Mouse (Mus musculus): ENCODE data around the gene P4ha2. TPM values are rescaled to one million over a fixed set of nuclear protein-coding genes. Genes with fewer than 3 reads are reported as not detected.

Gene P4ha2
- total RNA-seq, 2 experiments from 2014 or later: not detected

DNA sequence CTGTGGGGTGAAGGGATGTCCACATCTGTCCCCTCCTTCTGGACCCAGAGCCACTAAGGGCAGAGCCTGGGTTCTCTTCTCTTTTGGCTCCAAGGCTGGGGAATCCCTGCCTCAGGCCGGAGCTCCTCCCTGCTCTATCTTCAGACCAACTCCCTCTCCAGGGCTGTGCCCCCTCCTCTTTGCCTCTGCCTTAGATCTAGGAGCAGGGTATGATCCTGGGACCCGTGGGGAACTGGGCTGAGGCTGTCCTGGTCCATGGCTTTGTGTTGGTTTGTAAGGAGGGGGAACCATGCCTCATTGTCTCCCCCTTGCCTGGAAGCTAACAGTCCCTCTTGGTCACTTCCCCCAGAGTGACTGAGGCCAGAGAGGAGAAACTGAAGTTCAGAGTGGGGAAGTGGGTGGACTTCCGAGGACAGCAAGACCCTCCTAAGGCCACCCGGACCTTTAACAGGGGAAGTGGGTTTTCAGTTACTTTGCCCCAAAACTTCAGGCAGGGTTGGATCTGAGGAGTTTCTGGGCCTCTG lies 31.8 kb upstream of the P4ha2 start:
- peak; percentile 51 for ATAC-seq (ENCODE audit: poor library complexity, severe bottlenecking)

DNA sequence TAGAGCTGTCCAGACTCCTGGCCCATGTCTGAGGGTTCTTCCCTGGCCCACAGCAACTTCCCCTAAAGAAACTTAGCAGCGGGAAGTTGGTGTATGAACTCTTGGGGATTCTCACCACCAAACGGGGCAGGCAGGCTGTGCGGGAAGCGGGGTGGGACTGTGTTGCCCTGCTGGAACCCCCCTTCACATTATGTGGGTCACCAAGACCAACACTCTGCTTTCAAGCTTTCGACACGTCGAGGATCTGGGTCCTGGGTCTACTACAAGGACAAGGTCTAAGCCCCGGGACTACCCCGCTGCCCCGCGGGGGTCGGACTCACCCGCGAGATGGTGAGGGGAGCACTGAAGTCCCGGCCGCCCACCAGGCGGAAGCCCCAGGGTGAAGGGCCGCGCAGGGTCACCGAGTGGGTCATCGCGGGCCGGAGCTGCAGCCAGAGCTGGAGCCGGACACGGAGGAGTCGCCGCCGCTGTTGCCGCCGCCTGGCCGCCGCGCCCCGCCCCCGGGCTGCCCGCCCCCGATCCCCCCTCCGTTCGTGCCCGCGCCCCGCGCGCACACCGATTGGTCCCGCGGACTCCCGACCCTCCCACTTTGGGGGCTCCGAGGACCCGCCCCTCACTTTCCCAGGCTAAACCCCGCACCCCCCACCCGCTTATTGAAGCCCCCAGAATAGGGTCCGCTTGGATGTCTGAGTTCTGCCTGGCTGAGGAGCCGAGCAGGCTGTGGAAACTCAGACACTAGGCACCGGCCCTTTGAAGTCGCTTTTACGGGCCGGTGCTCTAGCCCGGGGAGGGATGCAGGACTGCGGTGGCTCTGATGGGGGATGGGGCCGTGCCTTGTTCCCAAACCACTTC lies 31.1 kb upstream of the P4ha2 start, which contains the start of gene Pdlim4:
Gene Pdlim4 (minus strand): TSS at position 495 of the 852 bp plus-strand sequence.
- peak; percentile 45 for ATAC-seq (ENCODE audit: poor library complexity, severe bottlenecking)

DNA sequence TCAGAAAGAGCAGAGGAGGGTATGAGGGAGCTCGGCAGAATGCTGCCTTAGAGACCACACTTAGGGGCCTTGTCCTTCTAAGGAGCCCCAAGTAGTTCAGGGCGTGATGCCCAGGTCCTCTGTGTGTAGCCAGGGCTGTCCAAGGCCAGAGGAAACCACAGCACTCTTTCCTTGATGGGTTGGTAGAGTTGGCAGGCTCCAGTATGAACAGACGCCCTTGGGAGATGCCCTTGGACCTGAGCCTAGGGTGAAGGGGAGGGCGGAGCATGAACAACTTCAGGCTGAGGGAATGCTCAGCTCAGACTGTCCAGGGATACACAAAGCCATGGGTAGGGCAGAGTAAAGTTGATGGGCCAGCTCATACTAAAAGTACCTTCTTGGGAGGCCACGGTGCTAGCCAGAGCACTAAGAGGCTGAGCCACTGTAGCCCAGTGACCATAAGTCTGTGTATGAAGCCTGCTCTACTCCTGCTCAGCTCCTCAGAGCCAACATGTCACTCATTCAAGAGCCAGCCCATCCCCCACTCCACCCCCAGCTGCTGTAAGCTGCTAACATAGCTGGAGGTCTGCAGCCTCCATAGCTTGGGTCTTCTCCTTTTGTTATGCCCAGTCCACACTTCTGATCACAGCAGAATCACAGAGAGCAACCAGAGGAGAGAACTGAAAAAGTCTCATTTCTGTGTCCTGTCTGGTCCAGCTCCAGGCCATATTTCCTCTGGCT lies 28.0 kb upstream of the P4ha2 start:
- ATAC-seq (ENCODE audit: poor library complexity, severe bottlenecking): no peak

DNA sequence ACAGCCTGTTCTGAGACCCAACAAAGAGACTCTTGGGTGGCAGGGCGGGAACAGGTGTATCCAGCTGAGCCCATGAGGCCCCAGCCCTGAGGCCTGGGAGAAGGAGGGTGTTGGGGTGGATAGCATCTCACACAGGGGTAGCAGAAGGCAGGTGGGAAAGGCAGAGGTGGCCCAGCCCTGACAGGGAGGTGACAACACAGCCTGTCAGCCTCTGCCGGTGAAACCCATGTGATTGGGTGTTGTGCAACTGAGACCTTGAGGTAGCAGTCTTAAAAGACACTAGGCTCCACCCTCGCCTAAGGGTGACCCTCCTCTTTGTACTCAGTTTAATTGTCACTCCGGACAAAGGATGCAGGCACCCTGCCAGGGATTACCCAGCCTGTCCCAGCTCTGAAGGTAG lies 26.6 kb upstream of the P4ha2 start:
- no peak for ATAC-seq (ENCODE audit: poor library complexity, severe bottlenecking)

DNA sequence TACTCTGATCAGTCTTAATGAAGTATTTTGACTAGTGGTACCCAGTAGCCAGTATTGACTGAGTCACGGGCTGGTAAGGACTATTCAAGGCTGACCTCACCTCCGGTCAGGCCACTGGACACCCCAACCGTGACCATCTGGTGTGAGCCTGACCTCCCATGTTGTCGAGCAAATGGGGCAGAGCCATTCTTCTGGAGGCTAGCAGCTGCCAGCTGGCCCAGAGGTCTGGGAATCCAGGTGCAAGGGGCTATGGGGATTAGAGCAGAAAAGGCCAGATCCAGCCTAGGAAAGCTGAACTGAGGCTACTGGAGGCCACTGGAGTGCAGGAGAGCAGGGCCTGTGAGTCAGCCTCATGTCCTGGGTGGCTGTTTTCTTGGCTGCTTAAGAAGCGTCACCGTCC lies 24.5 kb upstream of the P4ha2 start:
- no peak for ATAC-seq (ENCODE audit: poor library complexity, severe bottlenecking)

DNA sequence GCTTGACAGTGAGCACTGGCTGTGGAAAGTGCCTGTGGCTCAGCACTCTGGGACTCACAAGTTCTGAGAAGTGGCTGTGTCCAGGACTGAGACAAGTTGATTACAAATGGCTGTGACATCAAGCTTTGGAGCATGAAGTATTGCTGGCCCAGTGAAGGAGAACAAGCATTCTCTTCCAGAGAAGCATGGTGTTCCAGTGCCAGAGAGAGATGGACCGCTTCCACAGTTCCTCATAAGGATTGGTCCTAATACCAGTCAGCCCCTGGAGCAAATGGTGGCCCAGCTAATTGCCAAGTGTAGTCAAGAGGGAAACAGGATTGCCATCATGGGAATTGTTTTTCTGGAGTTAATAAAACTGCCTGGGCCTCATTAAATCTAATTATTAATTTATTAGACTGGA lies 23.8 kb upstream of the P4ha2 start:
- no peak for ATAC-seq (ENCODE audit: poor library complexity, severe bottlenecking)

DNA sequence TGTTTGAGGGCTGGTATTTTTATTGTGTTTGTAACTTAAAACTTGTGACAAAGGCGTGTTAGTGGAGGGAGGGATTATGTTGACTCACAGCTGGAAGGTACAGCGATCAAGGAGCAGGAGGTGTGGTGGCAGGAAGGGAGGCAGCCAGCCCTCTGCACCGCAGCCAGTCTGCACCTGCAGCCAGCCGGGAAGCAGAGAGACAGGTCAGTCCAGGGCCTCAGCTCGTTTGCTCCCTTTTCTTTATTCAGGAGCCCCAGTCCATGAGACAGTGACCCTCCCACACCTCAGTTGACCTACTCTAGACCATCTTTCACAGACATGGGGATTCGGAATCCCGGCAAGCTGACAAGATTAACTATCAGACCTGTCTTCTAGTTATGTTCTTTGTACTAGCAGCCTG lies 19.5 kb upstream of the P4ha2 start:
- ATAC-seq (ENCODE audit: poor library complexity, severe bottlenecking): no peak

DNA sequence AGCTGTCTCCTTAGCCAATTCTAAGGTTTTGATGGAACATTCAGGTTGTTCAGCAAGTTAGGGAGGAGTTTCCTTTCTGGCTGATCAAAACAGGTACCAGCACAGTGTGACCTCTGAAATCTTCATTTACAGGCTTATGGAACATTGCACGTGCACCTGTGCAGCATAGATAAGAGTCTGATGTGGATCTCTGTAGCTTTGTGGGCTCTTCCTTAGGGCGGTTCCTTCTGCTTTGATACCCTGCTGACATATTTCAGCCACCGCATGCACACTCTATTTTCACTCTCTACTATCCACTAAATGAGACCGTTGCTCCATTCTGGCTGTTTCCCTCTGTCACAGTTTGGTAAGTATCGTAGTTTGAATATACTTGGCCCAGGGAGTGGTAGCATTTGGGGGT lies 17.2 kb upstream of the P4ha2 start:
- ATAC-seq (ENCODE audit: poor library complexity, severe bottlenecking): no peak

DNA sequence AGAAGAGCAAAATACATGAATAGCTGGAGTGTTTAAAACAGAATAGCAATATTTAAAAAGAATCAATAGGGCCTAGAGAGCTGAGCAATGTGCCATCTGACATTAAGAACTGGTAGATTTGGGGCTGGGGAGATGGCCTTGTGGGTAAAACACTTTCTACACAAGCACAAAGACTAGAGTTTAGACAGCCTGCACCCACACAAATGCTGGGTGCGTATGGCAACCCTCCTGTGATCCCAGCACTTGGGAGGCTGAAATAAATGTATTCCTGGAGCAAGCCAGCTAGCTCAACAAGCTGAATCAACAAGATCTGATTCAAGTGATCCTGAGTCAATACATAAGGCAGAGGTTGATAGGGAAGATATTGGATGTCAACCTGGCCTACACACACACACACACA lies 14.9 kb upstream of the P4ha2 start:
- no peak for ATAC-seq (ENCODE audit: poor library complexity, severe bottlenecking)

DNA sequence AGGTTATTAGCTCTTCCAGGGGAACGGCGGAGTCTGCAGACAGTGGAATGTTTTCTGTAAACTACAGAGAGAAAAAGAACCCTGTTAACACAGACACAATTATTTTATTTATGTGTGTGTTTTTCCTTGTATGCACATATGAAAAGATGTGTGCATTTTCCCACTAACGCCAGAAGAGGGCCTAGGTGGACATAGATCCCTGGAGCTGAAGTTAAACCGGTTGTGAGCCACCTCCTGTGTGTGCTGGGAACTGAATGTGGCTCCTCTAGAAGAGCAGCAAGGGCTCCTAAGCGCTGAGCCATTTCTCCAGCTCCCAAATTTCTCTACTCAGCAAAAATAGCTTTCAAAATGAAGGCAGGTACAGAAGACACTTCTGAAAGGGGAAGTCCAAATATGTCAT lies 14.1 kb upstream of the P4ha2 start:
- 0 out of 2 replicates have a peak, but pooled peaks have one; percentile 32 for ATAC-seq (ENCODE audit: poor library complexity, severe bottlenecking)

DNA sequence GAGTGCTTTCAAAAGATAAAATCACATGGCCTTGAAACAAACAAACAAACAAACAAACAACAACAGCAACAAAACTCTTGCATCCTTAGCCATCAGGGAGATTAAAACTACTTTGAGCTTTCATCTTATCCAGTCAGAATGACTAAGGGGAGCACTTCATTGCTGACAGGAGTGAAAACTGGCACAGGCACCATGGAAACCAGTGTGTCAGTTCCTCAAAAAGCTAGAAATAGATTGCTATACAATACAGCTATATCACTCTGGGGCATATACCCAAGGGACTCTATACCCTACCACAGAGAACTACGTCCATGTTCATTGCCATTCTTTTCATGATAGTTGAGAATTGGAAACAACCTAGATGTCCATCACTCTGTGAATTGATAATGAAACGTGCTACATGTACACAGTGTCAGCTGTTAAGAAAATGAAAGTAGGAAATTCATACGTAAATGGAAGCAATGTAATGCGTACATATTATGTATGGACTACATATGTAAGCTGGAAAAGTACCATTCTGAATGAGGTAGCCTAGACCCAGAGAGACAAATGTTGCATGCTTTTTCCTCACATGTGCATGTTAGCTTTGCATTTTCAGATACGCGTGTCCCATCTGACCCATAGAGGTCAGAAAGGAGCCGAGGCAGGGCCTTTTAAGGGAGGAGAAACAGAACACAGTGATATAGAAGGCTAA lies 11.5 kb upstream of the P4ha2 start:
- ATAC-seq (ENCODE audit: poor library complexity, severe bottlenecking): peak; percentile 43

DNA sequence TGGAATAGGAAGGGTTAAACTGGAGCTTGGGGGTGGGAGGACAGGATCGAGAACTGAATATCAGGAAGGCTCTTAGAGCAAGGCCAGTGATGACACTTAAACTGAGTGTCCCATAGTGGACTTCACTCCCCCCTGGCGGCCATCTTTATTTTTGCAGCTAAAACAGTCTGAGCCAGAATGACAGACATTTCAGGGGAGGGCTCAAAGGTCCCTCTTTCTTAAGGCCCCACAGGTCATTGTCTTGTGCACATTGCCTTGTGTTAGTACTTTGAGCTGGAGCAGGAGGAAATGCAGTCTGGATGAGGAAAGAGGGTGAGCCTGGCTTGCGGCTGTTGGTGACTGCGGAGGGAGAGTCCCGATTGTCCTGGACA lies 11.0 kb upstream of the P4ha2 start:
- peak; percentile 68 for ATAC-seq (ENCODE audit: poor library complexity, severe bottlenecking)

DNA sequence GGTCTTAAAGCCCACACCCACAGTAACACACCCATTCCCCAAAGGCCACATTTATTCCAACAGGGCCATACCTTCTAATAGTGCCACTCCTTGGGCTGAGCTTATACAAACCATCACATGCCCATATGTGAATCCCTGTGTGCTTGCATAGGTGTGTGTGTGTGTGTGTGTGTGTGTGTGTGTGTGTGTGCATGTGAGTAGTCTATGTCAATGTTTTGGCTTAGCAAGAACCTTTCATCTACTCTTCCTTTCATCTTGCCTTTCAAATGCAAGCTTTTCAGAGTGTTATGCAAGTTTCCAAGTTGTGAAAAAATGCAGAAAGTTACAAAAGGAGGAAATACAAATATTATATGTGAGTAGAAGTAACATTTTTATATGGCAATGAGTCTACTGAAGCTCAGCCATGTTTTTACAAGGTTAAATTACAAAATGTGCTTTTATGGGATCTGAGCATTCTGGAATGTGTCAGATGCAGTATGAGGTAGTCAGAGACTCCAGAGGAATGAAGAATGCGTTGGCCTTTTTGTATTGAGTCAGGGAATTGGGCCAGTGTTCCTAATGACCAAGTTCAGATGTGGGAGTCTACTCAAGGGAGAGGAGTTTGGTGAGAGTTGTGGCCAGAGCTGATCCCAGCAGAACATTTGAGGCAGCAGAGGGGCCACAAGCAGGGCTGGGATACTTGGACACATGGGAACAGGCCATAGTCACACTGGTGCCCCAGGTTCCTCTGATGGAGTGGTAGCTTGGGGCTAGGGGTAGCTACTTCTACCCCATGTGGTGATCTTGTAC lies 9.6 kb upstream of the P4ha2 start:
- ATAC-seq (ENCODE audit: poor library complexity, severe bottlenecking): no peak

DNA sequence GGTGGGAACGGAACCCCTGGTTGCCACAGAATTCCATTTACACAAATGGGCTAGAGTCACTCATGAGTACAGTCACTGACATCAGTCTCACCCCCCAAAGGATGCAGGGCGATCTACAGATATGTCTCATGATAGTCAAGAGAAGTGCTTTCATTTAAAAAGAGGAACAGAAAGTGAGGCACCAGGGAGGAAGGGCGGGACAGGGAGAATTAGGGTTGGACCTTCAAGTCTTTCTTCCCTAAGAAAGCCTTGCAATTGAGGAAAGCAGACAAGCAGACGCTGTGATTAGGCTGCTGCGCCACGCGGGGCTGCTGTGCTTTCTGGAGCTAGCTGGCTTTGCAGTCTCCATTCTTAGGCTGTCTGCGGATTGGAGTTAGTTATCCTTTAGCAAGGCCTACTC lies 8.2 kb upstream of the P4ha2 start:
- ATAC-seq (ENCODE audit: poor library complexity, severe bottlenecking): peak; percentile 76

DNA sequence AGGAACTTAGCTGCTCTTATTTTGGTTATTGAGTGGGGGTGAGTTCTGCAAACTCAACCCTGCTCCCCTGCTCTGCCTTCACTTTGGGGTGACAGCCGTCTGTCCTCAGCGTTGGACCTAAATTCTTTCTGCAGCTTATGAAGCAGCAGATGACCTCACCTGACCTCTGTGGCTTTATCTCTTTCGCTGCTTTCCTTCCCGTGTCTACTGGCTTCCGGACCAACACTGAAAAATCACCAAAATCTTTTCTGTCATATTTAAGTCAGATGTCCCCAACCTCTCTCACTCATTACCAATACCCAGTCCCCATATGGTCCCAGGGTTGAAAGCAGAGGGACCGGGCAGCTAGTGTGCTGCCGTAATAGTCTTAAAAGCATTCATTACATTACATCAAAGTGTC lies 7.7 kb upstream of the P4ha2 start:
- ATAC-seq (ENCODE audit: poor library complexity, severe bottlenecking): peak; percentile 14; the same call in 1 of the 2 replicates

DNA sequence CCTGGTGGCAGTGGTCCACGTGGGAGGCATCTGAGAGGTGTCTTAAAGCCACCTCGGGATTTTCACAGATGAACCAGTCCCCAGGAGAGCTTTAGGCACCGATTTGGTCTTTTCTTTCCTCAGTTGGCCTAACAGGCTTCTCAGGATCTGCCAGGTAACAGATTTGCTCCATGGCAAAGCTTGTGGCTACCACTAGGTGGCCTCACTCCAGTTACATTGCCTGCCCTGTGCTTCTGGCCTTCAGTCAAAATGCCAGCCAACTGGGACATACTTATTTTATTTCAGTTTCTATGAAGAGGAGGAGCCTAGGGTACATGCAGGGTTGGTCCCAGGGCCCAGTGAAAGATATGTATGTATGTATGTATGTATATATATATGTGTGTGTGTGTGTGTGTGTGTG lies 6.9 kb upstream of the P4ha2 start:
- ATAC-seq (ENCODE audit: poor library complexity, severe bottlenecking): no peak

DNA sequence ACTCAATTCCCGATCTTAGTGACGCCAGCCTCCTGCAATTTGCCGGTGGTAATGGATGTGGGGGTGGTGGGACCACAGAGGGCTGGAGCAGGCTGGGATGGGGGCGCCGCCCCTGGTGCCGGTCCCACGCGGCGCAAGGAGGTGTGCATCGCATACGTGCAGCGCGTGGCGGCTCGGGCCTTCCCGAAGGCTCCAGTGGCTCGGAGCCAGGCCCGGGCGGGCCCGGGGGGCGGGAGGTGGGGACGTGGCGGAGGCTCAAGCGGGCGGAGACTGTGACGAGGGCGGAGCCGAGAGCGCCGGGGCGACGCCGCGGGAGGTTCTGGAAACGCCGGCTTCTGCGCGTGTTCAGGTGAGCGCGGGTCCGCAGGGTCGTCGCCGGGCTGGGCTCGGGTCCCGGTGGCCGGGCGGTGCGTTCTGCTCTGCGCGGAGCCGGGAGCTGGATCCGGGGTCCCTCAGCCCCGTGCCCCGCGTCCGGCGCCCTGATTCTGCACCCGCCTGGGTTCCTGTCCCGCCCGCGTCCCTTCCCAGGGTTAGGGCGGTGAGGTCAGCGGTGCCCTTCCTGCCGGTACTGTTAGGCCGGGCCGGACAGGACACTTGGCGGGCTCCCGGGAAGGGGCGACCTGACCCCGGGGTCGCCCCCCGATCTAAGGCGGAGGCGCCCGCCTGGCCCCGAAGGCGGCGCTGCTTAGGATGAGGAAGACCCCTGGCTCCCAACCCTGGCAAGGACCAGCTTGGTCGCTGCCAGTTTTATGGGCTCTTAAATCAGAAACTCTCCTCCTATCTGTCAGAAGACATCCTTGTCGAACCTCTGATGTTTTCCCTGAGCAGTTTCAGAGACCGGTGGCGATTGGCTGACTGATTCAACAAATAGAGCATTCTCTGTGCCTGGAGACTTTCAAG lies 1.0 kb downstream of the P4ha2 start:
- ATAC-seq (ENCODE audit: poor library complexity, severe bottlenecking): peak; percentile 52; the same call in 1 of the 2 replicates

DNA sequence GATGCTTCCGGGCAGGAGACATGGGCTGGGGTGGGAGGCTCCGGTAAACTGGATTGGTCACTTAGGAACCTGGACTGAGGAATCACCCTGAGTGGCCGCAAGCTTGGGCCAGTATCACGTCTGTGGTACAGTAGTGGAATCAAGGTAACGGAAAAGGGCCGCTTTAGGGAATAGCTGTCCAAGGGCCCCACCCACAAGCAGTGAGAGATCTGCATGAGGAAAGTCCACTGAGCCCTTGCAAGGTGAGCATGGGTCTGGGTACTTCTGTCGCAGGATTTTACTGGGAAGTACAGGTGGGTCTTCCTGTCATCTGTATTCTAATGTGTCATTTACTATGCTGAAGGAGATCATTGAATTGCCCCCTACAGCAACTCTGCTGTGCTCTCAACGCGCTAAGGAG lies 1.8 kb downstream of the P4ha2 start:
- ATAC-seq (ENCODE audit: poor library complexity, severe bottlenecking): no peak

DNA sequence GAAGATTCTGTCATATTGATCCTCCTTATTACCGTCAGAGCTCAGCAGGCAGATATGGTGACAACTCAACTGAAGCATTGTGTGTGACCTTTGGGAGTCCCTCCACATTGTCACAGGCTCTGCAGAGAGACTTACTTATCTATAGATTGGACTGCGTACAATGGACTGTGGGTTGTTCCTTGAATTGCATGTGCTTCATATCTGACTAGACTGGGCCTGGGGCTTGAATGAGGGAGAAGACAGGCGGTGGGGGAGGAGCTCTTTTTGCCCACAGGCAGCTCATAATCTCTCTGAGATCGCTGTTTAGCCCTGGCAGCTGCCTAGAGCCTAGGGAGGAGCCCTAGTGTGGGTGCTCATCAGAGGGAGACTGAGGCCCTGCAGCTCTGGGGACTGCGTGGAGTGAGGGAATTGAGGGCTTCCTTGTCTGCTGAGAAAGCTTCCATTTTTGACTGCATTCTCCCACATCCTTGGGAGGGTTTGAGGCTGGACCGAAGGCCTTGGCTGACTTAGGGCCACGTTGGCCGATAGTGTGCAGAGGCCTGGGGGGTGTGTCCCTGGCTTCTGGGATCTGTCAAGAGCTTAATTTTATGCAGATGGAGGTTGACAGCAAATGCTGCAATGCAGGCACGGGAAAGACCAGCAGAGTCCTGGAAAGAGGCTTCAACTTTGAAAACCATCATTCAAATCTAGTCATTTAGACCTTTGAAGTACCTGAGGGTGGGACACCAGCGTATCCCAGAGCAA lies 3.0 kb downstream of the P4ha2 start:
- no peak for ATAC-seq (ENCODE audit: poor library complexity, severe bottlenecking)
